Mouse (Mus musculus) Patski (cell line): Measurements from ENCODE around the gene Gng11. TPM values are rescaled to one million over a fixed set of nuclear protein-coding genes. Genes with fewer than 3 reads are reported as not detected.

Experiments used
- ATAC-seq: fragments of 100-300 bp; one replicate; pipeline ENCODE4 v1.8.0; 2021
- CTCF ChIA-PET: fragments of 350-600 bp; sonication (Branson Sonifier 250); formaldehyde crosslinking; loops from one replicate; lab custom pipeline; 2022; ENCODE audit warnings: inconsistent platforms; lab: Charles Lee
- POLR2A ChIA-PET: fragments of 350-600 bp; sonication (Branson Sonifier 250); formaldehyde crosslinking; loops from one replicate; lab custom pipeline; 2022; ENCODE audit warnings: antibody characterized with exemption, inconsistent platforms; lab: Charles Lee
- DNase-seq: peaks from one replicate; pipeline ENCODE4 v3.0.0-alpha.2; 2011; ENCODE audit warnings: low read depth, low spot score
- H3K27me3 ChIP-seq: fragments of 371-371 bp; one replicate; pipeline ENCODE4 v1.5.1; 2021
- CTCF ChIP-seq: fragments of 100-300 bp; IDR thresholded peaks from one replicate; pipeline ENCODE4 v1.5.1; 2021
- in situ Hi-C: fragments of 300-500 bp; cut with MboI; formaldehyde crosslinking; loops from 3 replicates; pipeline ENCODE4 v1.11.1; 2018; ENCODE audit warnings: low pct_unique_long_range_greater_than_20kb, mixed read lengths
- polyA plus RNA-seq: library from polyadenylated mRNA; unstranded; gene quantifications from one replicate; pipeline ENCODE4 v1.2.3, GENCODE M21; 2021

Gng11 gene
- polyA plus RNA-seq, 1 experiment from 2014 or later = not detected

DNA sequence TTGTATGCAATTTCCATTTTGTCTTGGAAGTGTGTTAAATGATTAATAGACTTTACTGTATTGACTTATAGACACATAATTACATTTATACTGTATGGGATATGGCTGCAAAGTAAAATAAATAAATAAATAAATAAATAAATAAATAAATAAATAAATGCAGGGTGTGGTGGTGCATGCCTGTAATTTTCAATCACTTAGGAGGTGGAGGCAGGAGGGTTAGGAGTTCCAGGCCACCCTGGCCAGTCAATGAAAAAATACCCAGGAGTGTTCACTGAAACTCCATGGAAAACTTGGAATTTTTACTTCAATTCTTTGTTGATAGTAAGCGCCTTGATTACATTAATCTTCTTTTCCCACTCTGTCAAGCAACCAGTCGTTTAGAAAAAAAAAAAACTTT lies 1.1 kb downstream of the Gng11 start:
- peaks cover 33% of the 10 kb centered on the region for H3K27me3 ChIP-seq
- in situ Hi-C loops = no loop called here
- no peak for TF ChIP-seq CTCF
- ChIA-PET POLR2A (no interaction called here), CTCF (interaction anchor here (1.3 kb wide), 1 partner anchor 14 kb away, joined by 3 read pairs; no protein-coding TSS in a partner anchor)
- DNase-seq (no peak), ATAC-seq (no peak)

DNA sequence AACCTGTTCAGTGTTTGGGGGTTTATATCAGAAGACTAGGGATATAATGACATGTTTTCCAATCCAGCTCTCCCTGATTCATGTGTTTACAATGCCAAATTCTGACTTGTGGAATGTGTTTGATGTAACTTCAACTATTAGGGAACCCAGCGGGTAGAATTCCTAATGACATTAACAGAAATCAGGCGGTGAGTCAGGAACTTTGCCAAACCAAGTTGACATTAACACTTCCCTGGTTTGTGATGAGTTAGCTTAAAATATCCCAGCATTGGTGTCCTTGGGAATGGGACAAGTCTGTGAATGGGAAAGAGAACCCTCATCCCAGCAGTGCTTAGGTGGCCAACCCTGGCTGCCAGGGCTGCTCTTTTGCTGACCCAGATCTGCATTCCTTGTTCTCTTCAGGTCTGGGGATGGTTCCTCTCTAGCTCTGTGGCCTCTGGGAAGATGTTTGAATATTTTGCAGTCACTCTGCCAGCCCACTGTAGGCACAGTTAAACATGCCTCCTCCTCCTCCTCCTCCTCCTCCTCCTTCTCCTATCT lies 4.9 kb downstream of the Gng11 start:
- H3K27me3 ChIP-seq = peaks cover 31% of the 10 kb centered on the region
- ChIA-PET CTCF (interaction anchor here (1.3 kb wide), 1 partner anchor 20 kb away, joined by 4 read pairs; the partner anchor contains the start of gene Tfpi2), POLR2A (no interaction called here)
- no peak for DNase-seq
- in situ Hi-C loops = no loop called here
- ATAC-seq = no peak
- TF ChIP-seq CTCF = no peak

DNA sequence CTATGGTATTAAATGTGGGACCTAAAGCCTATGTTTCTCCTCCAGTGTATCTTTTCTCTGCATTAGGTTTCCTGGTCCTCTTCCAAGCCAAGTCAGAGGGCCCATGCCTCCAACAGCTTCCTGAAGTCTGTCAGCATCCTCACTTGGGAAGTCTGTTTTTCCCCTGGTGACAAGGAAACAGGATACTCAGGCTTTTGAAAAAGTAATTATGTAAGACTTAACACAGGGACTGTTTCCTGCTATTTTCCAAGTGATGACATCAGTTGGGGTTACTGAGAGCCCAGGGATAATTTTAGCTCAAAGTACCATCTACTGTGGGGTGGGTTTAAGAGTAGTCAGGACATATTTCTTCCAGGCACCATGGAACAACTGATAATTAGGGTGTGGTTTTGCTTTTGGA lies 5.8 kb downstream of the Gng11 start:
- ChIA-PET CTCF (interaction anchor here (1.3 kb wide), 1 partner anchor 21 kb away, joined by 4 read pairs; the partner anchor contains the start of gene Tfpi2), POLR2A (no interaction called here)
- no peak for TF ChIP-seq CTCF
- ATAC-seq (no peak), DNase-seq (no peak)
- H3K27me3 ChIP-seq = peaks cover 33% of the 10 kb centered on the region
- in situ Hi-C loops = no loop called here

DNA sequence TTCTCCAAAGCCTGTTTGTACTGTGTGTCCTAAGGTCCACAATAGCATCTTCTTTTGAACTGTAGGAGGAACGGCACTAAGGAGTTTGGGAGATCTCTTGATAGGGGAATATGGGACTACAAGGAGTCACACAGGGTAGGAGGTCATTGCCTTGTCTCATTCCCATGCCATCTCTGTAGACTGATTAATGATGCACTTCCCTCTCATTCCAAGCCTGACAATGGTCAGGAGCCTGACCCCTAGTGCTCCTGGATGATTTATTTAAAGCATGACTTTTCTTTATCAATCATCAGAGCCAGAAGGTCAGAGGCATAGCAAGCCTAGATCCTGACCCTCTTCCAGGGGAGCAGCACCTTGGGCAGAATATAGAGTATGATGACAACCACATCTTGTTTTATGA lies 18.9 kb downstream of the Gng11 start:
- POLR2A ChIA-PET = no interaction called here
- ATAC-seq = no peak
- no peak for TF ChIP-seq CTCF
- in situ Hi-C loops = no loop called here
- DNase-seq = no peak
- H3K27me3 ChIP-seq = peaks cover 22% of the 10 kb centered on the region
- CTCF ChIA-PET = no interaction called here

DNA sequence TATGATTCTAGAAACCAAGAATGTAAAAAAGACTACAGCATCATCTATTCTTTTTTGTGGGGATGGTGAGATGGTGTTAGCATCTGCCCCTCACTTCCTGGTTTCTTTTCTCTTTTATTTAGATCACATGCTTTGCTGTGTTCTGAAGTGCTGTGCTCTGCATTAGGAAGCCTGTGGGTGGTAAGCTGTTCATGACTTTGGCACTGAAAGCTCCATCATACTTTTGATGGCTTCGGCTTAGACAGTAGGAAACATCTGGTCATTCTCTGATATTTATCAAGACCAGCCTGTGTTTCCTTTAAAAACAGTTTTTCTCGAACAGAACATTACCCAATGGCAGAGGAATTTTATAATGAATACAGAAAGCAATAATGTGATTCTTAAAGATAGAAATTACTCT lies 22.7 kb downstream of the Gng11 start:
- H3K27me3 ChIP-seq = peaks cover 11% of the 10 kb centered on the region
- ATAC-seq (no peak), DNase-seq (no peak)
- POLR2A ChIA-PET = no interaction called here
- in situ Hi-C loops = no loop called here
- TF ChIP-seq CTCF = no peak
- CTCF ChIA-PET = no interaction called here

DNA sequence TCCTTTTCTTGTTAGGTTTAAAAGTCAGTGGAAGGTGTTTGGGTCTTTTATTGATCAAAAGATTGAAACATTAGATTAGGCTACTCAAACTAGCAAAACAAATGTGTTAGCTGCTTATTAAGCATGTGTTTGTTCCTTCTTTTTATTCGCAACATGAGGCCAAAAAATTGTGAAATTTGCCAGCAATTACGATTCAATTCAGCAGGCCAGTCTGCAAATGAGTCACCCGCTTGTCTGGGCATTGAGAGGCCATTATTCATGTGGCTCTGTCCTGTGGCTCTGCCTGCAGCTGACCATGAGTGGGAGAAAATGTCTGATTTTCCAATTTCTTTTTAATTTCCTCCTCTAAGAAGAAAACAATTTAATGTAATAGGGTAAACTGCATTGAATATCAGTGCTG lies 27.3 kb downstream of the Gng11 start:
- DNase-seq (no peak), ATAC-seq (no peak)
- H3K27me3 ChIP-seq = peaks cover 6% of the 10 kb centered on the region
- POLR2A ChIA-PET = interaction anchor here (0.8 kb wide), 1 partner anchor 14 kb away, joined by 3 read pairs; no protein-coding TSS in a partner anchor
- in situ Hi-C loops = no loop called here
- TF ChIP-seq CTCF = no peak
- CTCF ChIA-PET = interaction anchor here (1.2 kb wide), 1 partner anchor 9 kb away, joined by 3 read pairs; no protein-coding TSS in a partner anchor

DNA sequence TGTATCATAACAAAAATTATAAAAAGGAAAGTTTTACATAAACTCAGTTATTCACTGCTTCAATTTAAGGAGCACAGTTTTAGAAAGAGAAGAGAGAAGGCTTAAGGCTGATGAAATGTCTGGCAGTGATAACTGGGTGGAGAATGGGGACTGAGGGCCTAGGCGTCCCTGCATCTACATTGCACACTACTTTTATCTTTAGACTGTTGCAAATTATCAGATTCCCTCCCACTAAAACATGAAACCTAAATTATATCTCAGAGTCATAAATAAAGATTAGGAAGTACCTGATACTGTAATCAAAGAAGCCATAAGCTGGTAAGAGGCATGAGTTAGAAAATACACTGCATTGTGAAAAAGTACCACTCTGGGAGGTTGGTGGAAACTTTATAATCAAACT lies 38.1 kb downstream of the Gng11 start:
- CTCF ChIA-PET = no interaction called here
- in situ Hi-C loops = no loop called here
- no peak for DNase-seq
- no peak for TF ChIP-seq CTCF
- no peak for ATAC-seq
- POLR2A ChIA-PET = no interaction called here
- peaks cover 18% of the 10 kb centered on the region for H3K27me3 ChIP-seq

DNA sequence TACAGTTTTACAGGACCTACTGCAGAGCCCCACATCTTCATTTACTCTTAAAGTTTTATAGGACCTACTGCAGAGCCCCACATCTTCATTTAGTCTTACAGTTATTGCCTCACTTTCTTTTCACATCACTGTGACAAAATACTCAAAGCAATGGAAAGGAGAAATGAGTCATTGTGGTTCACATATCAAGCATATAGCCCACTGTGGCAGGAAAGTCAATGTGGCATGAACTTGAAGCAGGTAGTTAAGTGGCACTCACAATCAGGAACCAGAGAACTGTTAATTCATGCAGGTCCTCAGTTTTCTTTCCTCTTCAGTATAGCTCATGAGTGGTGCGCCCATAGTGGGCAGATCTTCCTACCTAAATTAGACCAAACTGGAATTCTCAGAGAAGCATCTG lies 43.5 kb downstream of the Gng11 start:
- no peak for TF ChIP-seq CTCF
- ChIA-PET POLR2A (no interaction called here), CTCF (no interaction called here)
- ATAC-seq = no peak
- in situ Hi-C loops = no loop called here
- H3K27me3 ChIP-seq = peaks cover 51% of the 10 kb centered on the region
- no peak for DNase-seq

DNA sequence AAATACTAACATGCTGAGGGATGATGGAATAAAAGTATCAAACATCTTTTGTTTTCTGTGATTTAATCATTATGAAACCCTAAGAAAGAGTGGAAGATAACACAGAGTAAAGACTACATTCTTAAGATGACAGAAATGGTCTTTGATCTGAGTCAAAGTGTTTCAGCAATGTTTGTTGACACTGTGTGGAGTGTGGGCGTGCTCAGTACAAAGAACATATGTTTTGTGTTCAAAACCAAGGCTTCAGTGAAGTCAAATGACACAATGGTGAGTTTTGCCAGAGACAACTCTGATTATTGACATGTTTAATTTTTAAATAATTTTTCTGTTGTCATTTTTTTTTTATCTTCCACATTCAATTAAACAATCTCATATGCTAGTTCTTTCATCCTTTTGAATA lies 49.1 kb downstream of the Gng11 start:
- no peak for DNase-seq
- in situ Hi-C loops = no loop called here
- no peak for TF ChIP-seq CTCF
- POLR2A ChIA-PET = no interaction called here
- CTCF ChIA-PET = no interaction called here
- no peak for ATAC-seq
- H3K27me3 ChIP-seq = peaks cover 64% of the 10 kb centered on the region

DNA sequence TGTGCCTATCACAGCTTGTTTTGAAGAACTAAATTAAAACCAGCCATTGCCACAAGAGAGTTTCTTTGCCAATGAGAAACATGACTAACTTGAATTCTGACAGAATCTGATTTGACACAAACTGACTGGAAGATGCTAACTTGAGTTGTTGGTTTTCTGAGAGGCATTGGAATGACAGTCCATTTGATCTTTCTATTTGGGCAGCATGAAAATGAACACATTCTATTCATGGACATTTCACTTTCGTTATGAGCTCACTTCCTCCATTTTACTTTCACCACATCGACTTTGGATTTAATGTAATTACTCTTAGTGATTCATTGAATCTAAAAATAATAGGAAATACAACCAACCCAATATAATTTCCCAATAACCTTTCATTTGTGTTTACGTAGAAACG lies 50.7 kb downstream of the Gng11 start:
- ChIA-PET CTCF (no interaction called here), POLR2A (no interaction called here)
- in situ Hi-C loops = no loop called here
- ATAC-seq = no peak
- no peak for DNase-seq
- no peak for TF ChIP-seq CTCF
- H3K27me3 ChIP-seq = peaks cover 61% of the 10 kb centered on the region

Other genes starting within 250 kb of the Gng11 start
- gene Calcr, start 239.2 kb upstream of the Gng11 start, polyA plus RNA-seq = not detected
- not detected for gene Tfpi2, start 15.0 kb upstream of the Gng11 start, polyA plus RNA-seq
- gene Gngt1, start 10.1 kb upstream of the Gng11 start, polyA plus RNA-seq = 0.09 TPM
- 44.2 TPM for gene Bet1, start 83.1 kb downstream of the Gng11 start, polyA plus RNA-seq